Mouse (Mus musculus) naive thymus-derived CD4-positive, alpha-beta T cell, adult 2 months (primary cell): Measurements from ENCODE around the gene Vmn2r83.

ENCODE experiments used
- DNase-seq: peaks from one replicate; pipeline ENCODE4 v3.0.0-alpha.2; 2011; ENCODE audit warnings: low read depth

Vmn2r83 gene

DNA sequence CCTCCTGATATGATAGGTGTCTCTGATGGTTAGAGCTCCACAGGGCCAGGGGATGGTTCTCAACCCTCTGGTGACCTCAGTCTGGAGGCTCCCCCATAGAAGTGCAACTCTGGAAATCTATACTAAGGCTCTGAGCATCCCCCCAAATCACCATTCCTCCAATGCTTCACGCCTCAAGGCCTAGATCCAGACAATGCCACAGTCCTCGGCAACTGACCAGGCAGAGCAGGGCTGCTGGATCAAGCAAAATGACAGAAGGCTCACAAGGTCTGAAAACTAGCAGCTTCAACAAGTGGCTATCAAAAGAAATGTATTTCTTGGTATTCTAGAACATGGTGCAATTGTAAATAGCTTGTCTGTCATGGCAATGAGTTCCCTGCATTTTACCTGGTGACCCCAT lies 69.2 kb downstream of the Vmn2r83 start:
- DNase-seq: no peak

DNA sequence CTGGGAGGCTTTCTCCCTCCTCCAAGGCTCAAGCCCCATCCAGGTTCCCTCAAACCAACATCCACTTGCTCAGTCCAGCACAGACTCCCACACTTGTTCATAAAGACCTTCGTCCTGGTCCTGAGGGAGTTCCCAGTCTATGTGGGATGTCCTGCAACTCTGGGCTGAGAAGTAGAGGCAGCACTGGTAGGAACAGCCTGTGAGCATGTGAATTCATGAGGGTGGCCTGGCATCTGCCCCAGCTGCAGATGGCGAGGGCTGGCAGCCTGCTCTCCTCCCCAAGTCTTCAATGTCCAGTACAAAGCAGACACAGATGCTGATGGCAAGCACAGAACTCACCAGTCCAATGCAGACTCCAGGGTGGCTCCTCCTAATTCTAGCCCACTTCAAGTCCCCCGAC lies 69.8 kb downstream of the Vmn2r83 start:
- no peak for DNase-seq

DNA sequence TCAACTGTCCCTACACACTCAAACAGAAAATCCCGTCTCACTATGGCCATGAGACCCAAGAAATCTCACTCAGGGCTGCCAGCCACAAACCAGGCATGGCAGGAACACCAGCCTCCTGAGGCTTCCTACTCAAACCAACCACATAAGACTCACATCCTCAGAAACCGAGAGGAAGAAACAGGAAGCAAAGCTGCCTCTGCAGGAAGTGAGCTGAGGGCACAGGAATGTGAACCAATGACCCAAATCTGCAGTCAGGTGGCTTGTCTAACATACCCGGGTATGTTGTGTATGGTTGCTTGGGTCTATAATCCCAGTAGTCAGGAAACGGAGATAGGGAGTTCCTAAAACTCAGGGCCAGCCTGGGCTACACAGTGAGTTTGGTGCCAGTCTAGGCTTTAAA lies 70.3 kb downstream of the Vmn2r83 start:
- DNase-seq: no peak

DNA sequence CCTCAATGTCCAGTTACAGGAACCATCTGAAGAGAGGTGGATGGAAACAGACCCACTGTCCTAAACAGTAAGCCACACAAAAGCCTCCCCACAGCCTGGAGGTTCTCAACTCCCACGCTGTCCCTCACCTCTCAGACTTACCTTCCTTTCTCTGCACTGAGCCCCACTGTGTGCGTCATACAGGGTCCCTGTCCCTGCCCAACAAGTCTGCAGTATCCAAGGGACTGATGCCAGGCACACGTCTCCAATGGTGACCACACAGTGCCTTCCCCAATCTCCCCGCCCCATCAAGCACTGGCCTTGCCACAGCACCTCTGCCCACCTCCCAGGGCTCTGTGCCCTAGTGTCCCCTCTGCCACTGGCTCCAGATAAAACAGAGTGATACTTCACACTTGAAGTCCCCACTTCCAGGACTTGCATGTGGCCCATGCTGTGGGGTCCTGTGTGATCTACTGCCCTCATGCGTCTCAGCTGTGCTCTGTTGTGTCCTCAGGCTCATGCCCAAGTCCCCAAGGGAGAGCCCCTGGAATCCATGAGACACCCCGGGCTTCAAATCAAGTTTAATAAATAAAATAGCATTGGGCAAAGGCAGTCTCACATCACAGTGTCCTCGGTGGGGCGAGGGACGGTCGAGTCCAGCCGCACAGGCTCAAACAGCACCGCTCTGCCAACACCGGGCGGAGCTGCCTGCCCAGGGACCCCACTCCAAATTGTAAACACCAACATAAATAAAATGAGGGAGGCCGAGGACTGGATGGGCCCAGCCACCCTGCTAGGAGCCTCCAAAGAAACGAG lies 71.4 kb downstream of the Vmn2r83 start:
- no peak for DNase-seq

DNA sequence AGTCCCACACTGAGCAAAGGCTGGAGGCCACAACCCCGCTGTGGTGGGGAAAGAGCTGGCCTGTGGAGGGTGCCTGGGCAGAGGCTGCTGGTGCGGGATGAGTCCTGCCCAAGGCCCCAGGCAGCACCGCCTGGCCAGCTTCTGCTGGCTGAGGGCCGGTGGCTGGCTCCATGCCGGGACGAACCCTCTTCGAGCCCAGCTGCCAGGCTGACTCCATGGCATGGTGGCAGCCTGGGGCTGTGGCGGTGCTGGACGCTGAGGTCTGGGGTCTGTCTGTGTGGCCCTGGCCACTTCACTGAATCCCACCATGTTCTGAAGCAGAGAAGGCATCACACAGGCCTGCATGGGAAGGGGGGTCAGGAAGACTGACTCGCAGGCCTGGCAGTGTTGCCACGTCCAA lies 72.2 kb downstream of the Vmn2r83 start:
- no peak for DNase-seq

DNA sequence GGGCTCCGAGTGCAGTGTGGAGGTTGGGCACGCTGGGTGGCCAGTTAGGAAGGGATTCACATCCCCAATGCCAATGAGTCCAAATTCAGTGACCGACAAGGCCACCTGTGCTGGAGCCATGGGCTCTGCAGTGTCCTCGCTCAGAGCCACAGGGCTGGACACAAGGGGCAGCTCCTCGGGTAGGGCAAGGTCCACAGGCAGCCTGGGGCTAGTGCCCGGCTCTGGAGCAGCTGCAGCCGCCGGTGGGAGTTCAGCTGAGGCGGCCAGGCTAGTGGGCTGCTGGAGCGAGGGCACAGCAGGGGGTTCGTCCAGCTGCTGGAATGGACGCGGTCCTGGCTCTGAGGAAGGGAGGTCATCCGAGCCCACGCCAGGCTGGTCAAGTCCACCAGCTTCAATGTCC lies 73.0 kb downstream of the Vmn2r83 start:
- no peak for DNase-seq

DNA sequence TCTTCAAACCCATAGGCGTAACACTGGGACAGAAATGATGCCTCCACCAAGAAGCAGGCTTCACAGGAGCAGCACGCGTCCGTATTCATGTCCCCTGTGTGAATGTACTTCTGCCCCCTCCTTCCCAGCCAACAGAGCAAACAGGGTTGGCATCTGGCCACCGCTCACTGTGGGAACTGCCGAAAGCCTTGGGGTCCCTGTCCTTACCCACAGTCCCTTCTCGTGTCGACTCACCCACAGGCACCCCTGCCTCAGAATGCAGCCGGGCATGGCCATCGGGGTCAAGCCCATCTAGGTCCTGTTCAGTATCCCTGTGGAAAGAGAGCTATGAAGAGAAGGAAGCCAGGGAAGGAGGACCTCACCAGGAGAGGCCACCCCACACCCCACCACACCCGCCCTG lies 73.6 kb downstream of the Vmn2r83 start:
- DNase-seq: no peak
